Mouse (Mus musculus): ENCODE measurements around the gene Wdr25. TPM values are rescaled to one million over a fixed set of nuclear protein-coding genes. Genes with fewer than 3 reads are reported as not detected.

Gene Wdr25
- polyA plus RNA-seq, 1 experiment: 13.7 TPM

DNA sequence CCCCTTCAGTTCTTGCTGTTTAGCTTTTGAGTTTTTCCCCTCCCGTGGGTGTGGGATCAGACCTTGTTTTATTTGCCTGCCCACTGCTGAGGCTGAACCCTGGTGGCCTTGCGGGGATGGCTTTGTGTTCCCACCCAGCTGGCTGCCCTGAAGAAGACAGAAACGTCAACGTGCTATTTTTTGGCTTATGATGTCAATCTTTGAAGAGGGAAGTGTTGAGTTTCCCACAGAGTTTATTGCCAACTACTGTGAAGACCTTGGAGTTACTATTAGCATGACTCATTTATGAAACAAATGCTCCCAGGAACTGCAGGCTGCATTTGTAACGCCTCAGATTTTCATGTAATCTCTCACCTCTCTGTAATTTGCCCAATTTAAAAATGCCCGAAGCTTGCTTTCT is 43.4 kb downstream of the Wdr25 start:
- TF ChIP-seq POLR2A (IDR thresholded peaks at IDR 0.05; ENCODE audit: control insufficient read depth, extremely low read depth, insufficient read depth, low read length, poor library complexity) (no peak), CTCF (IDR thresholded peaks at IDR 0.05; ENCODE audit: borderline replicate concordance, control insufficient read depth, extremely low read depth, insufficient read depth, low read length, poor library complexity) (no peak)
- H3K4me3 ChIP-seq (ENCODE audit: control insufficient read depth, insufficient read depth, low read length): no peak overlapping the region
- H3K4me1 ChIP-seq (replicated peaks; ENCODE audit: control insufficient read depth, insufficient read depth, low read length): peaks cover 45% of the 10 kb centered on the region
- WGBS: 12% methylated on average over 6 of the region's 6 CpGs
- no peak overlapping the region for H3K27ac ChIP-seq (ENCODE audit: control insufficient read depth, insufficient read depth, low read length)
- H3K27me3 ChIP-seq (ENCODE audit: control insufficient read depth, insufficient read depth, low read length): no peaks in the 10 kb centered on the region
- no peak for DNase-seq
- no peaks in the 10 kb centered on the region for H3K36me3 ChIP-seq (ENCODE audit: control insufficient read depth, insufficient read depth, low read length)

DNA sequence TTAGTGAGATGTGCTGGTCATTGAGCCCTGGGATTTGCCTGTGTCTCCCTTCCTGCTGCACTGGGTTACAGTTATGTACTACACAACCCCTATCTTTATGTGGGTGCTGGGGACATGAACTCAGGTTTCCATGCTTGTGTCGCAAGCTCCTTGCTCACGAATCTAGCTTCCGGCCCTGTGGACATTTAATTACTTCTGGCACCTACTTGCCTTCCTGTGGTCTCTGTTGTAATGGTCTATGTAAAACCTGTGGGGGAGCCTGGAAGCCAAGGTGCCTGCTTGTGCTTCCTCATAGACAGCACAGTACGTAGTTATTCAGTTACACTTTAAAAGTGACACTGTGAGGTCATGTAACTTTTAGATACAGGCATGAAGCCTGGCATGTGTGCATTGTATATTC is 44.1 kb downstream of the Wdr25 start:
- no peak for DNase-seq
- Histone ChIP-seq H3K4me3 (ENCODE audit: control insufficient read depth, insufficient read depth, low read length) (no peak overlapping the region), H3K27me3 (ENCODE audit: control insufficient read depth, insufficient read depth, low read length) (no peaks in the 10 kb centered on the region), H3K4me1 (replicated peaks; ENCODE audit: control insufficient read depth, insufficient read depth, low read length) (peaks cover 44% of the 10 kb centered on the region), H3K36me3 (ENCODE audit: control insufficient read depth, insufficient read depth, low read length) (no peaks in the 10 kb centered on the region), H3K27ac (ENCODE audit: control insufficient read depth, insufficient read depth, low read length) (no peak overlapping the region)
- 53% methylated on average over 4 of the region's 4 CpGs for WGBS
- no peak for TF ChIP-seq CTCF (IDR thresholded peaks at IDR 0.05; ENCODE audit: borderline replicate concordance, control insufficient read depth, extremely low read depth, insufficient read depth, low read length, poor library complexity)
- no peak for TF ChIP-seq POLR2A (IDR thresholded peaks at IDR 0.05; ENCODE audit: control insufficient read depth, extremely low read depth, insufficient read depth, low read length, poor library complexity)

GRCm38 (mm10) chr12:108938844-108939243 is 45.4 kb downstream of the Wdr25 start:
- Histone ChIP-seq H3K4me3 (ENCODE audit: control insufficient read depth, insufficient read depth, low read length) (no peak overlapping the region), H3K36me3 (ENCODE audit: control insufficient read depth, insufficient read depth, low read length) (no peaks in the 10 kb centered on the region), H3K27me3 (ENCODE audit: control insufficient read depth, insufficient read depth, low read length) (no peaks in the 10 kb centered on the region), H3K4me1 (replicated peaks; ENCODE audit: control insufficient read depth, insufficient read depth, low read length) (peaks cover 35% of the 10 kb centered on the region), H3K27ac (ENCODE audit: control insufficient read depth, insufficient read depth, low read length) (no peak overlapping the region)
- DNase-seq: no peak
- no peak for TF ChIP-seq POLR2A (IDR thresholded peaks at IDR 0.05; ENCODE audit: control insufficient read depth, extremely low read depth, insufficient read depth, low read length, poor library complexity)
- no peak for TF ChIP-seq CTCF (IDR thresholded peaks at IDR 0.05; ENCODE audit: borderline replicate concordance, control insufficient read depth, extremely low read depth, insufficient read depth, low read length, poor library complexity)
- 83% methylated on average over 5 of the region's 5 CpGs for WGBS

DNA sequence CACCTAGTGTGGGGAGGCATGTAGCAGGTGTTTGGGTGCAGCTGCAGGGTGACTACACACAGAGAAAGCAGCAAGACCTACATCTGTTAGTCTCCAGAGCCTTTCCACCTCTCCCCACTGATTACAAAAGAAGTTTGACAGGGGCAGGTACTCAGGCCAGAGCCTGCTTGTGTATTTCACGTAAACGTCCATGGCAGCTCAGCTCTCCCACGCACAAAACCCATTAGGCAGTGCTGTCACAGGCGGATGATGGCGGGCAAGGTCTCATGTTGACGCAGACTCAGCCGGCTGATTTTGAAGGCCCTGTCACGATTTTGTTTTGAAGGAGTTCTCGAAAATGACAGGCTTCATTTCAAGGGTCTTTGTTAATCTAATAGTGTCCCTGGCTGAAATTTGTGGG is 45.9 kb downstream of the Wdr25 start:
- H3K27me3 ChIP-seq (ENCODE audit: control insufficient read depth, insufficient read depth, low read length): no peaks in the 10 kb centered on the region
- DNase-seq: no peak
- H3K4me3 ChIP-seq (ENCODE audit: control insufficient read depth, insufficient read depth, low read length): no peak overlapping the region
- H3K36me3 ChIP-seq (ENCODE audit: control insufficient read depth, insufficient read depth, low read length): no peaks in the 10 kb centered on the region
- H3K4me1 ChIP-seq (replicated peaks; ENCODE audit: control insufficient read depth, insufficient read depth, low read length): peaks cover 30% of the 10 kb centered on the region
- 81% methylated on average over 9 of the region's 9 CpGs for WGBS
- no peak overlapping the region for H3K27ac ChIP-seq (ENCODE audit: control insufficient read depth, insufficient read depth, low read length)
- TF ChIP-seq CTCF (IDR thresholded peaks at IDR 0.05; ENCODE audit: borderline replicate concordance, control insufficient read depth, extremely low read depth, insufficient read depth, low read length, poor library complexity): no peak
- no peak for TF ChIP-seq POLR2A (IDR thresholded peaks at IDR 0.05; ENCODE audit: control insufficient read depth, extremely low read depth, insufficient read depth, low read length, poor library complexity)

DNA sequence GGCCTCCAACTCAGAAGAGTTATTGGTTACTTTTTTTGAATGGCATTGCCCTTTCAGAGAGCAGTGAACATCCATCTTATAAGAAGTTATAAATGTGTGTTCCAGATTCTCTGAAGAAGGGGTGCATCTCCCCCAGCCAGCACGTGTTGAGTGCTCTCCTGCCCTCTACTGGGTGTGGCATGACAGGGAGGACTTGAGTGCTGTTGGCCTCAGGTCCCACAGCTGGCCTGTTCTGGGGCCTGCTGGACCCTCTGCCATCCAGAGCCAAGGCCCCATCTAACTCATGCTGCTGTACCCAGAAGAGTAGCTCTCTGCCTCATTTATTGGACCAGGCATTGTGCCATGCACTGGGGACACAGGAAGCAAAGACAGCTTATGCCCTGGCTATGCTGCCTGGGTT is 46.8 kb downstream of the Wdr25 start:
- H3K4me1 ChIP-seq (replicated peaks; ENCODE audit: control insufficient read depth, insufficient read depth, low read length): peaks cover 29% of the 10 kb centered on the region
- DNase-seq: no peak
- WGBS: 33% methylated on average over 1 of the region's 1 CpGs
- no peak overlapping the region for H3K27ac ChIP-seq (ENCODE audit: control insufficient read depth, insufficient read depth, low read length)
- no peaks in the 10 kb centered on the region for H3K36me3 ChIP-seq (ENCODE audit: control insufficient read depth, insufficient read depth, low read length)
- no peak overlapping the region for H3K4me3 ChIP-seq (ENCODE audit: control insufficient read depth, insufficient read depth, low read length)
- H3K27me3 ChIP-seq (ENCODE audit: control insufficient read depth, insufficient read depth, low read length): no peaks in the 10 kb centered on the region
- TF ChIP-seq CTCF (IDR thresholded peaks at IDR 0.05; ENCODE audit: borderline replicate concordance, control insufficient read depth, extremely low read depth, insufficient read depth, low read length, poor library complexity): 0 out of 2 replicates have a peak, but pooled peaks have one; percentile 14
- no peak for TF ChIP-seq POLR2A (IDR thresholded peaks at IDR 0.05; ENCODE audit: control insufficient read depth, extremely low read depth, insufficient read depth, low read length, poor library complexity)

- H3K36me3 ChIP-seq (ENCODE audit: control insufficient read depth, insufficient read depth, low read length): no peaks in the 10 kb centered on the region
- TF ChIP-seq POLR2A (IDR thresholded peaks at IDR 0.05; ENCODE audit: control insufficient read depth, extremely low read depth, insufficient read depth, low read length, poor library complexity) (no peak), CTCF (IDR thresholded peaks at IDR 0.05; ENCODE audit: borderline replicate concordance, control insufficient read depth, extremely low read depth, insufficient read depth, low read length, poor library complexity) (no peak)
- H3K27me3 ChIP-seq (ENCODE audit: control insufficient read depth, insufficient read depth, low read length): no peaks in the 10 kb centered on the region
- WGBS: 75% methylated on average over 2 of the region's 2 CpGs
- H3K4me3 ChIP-seq (ENCODE audit: control insufficient read depth, insufficient read depth, low read length): no peak overlapping the region
- H3K4me1 ChIP-seq (replicated peaks; ENCODE audit: control insufficient read depth, insufficient read depth, low read length): peaks cover 26% of the 10 kb centered on the region
- no peak overlapping the region for H3K27ac ChIP-seq (ENCODE audit: control insufficient read depth, insufficient read depth, low read length)
- DNase-seq: no peak
Measured at GRCm38 (mm10) chr12:108941282-108941681, 47.9 kb downstream of the Wdr25 start.

Measured in thymus, adult 2 months (tissue).